Mouse (Mus musculus) v-Abl transformed pro-B cells (cell line): ENCODE results near the gene Dbil5.
"Not testable (repeated sequence)": the region's sequence is repeated elsewhere in the genome, so short reads cannot be mapped to it uniquely, and the experiment has no call there.

Source experiments
- in situ Hi-C, 2 experiments: fragments of 400-800 bp; cut with MboI; formaldehyde crosslinking; loops; one replicate each; pipeline ENCODE4 v1.15.1; 2025; ENCODE audit not compliant: unreplicated experiment in 2 of 2

Gene Dbil5

DNA sequence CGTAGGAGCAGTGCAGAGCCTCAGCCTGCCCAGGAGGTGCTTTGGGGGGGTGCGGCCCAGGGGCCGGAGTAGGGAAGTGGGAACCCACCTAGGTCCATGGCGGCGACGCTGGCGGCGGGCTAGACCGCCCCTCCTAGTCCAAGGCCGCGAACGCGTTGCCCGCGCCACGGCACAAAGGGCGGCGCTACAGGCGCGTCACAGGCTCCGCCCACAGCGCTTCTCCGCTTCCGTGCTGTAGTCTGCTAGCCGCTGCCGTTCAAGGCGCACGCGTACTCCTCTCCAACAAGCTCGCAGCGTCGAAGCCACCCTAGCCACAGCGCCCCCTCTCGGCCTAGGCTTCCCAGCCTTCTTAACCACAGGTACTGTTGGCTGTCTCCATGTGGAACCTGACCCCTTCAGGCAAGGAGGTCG is at the start of gene Dbil5, which contains the start of gene Gemin4:
TSS of gene Dbil5 (plus strand) at position 219 of the 411 bp plus-strand sequence.
TSS of gene Gemin4 (minus strand) at position 275 of the 411 bp plus-strand sequence.
- in situ Hi-C loops: no loop called here

DNA sequence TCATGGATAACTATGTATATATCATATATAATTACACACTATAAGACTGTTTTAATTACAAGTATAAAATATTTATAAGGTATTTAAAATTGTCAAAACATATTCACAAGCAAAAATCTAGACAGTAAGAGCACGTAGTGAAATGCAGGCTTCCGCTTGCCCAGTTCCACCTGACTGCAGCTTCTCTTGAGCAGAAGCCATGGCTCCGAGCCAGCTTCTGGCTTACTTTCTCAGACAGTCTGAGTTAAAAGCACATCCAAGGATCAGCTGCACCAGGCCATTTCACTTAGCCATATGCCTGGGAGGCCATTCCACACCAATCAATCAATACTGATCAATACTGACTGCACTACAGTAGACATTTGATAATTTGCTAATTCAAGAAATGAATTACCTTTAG is 48.4 kb upstream of the Dbil5 start:
- in situ Hi-C loops: loop anchor here (5.0 kb wide), 2 partner anchors 257 to 457 kb away; no protein-coding TSS in a partner anchor

DNA sequence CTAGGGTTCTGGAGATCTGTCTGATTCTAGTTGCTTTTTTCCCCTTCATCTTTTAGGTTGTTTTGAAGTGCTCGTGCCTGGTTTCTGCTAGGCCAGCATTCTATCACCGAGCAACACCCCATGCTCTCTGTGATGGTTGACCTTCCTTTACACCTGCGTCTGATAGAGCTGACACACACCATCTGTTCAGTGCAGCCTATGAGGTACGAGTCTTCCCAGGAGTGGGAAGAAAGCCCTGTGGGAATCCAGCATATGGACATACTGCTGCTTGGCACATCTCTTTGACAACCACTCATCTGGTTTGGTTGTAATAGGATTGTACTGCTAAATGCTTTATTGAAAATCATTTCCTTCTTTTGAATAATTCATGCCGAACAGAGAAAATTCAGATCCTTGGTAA is 47.2 kb upstream of the Dbil5 start:
- in situ Hi-C loops: loop anchor here (5.0 to 10.0 kb wide), 5 partner anchors 83 to 403 kb away; partner anchors contain the start of gene Timm22 (in 1 of the 2)

DNA sequence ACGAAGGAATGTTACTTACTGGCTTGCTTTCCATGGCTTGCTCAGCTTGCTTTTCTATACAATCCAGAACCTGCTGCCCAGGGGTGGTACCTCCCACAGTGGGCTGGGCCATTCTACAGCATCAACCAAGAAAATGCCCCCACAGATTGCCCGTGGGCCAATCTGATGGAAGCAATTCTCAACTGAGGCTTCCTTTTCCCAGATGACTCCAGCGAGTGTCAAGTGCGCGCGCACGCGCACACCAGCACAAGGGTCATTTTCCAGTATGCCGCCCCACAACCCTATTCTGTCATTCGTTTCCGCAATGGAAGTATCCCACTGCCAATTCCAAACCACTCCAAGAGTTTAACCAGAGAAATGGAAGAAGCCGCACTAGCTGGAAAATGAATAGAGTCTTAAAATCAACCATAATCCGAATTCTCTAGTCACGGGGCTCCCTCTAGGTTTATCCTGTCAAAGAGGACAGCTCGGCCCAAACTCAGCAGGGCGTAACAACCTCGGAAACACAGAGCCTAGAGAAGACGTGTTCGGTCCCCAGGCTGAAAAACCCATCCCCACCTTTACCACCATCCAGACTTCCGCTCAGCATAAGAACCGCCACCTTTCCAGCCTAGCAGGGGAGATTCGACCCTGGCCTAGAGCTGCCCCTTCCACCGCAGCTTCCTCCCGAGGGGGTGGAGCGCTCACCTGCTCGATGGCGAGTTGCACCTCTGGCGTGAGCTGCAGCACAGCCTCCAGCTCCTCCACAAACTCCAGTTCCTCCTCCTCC is 38.5 kb upstream of the Dbil5 start:
- in situ Hi-C loops: loop anchor here in 1 of 2 experiments (10.0 kb wide), 1 partner anchor 226 kb away; the partner anchor contains the start of gene Timm22

DNA sequence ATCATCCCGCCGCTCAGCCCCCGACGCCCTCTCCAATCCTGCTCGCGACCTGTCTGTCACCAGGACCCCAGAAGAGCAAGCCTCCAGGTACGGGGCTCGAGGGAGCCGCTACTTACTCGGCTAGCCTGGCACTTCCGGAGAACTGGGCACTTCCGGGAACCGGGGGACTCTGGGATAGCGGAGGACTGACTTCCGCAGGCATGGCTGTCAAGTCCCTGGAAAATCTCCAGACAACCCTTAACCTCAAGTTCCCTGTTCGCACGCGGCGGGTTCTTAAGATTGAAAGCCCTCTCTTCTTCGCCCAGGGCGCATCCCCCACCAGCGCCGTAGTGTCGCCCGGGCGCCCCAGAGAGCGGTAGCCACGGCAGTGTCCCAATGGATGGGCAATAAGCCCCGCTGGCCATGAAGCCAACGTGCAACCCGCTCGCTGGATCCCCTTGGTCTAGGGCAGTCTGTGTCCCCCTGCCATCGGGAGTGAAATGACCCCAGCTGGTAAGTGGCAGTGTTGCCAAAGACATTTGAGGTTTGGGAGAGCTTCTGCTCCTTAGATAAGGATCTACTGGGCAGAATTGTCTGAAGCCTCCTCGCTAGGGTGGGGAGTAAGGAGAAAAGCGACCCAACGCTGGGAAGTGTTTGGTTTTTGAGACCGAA is 37.8 kb upstream of the Dbil5 start, which contains the start of the genes Vps53 and Fam57a:
TSS of gene Vps53 (minus strand) at position 153 of the 651 bp plus-strand sequence.
TSS of gene Fam57a (plus strand) at position 177 of the 651 bp plus-strand sequence.
- in situ Hi-C loops: loop anchor here in 1 of 2 experiments (10.0 kb wide), 1 partner anchor 225 kb away; the partner anchor contains the start of gene Timm22

DNA sequence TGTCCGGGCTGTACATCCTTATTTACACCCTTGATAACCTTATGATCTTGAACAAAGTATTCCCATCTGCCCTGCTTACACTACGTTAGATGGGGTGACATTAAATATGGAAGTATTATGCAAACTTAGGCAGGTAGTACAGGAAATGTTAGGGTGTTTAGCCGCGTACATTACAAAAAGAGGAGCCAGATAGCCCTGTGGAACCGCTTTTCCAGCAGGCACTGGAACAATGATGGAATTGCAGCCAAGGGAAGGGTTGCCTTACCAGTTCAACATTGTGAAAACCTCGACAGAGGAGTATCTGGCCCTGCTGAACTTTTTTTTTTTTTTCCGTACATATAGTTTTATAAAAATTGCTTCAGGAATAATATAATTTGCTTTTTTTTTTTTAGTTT is 37.3 kb upstream of the Dbil5 start:
- in situ Hi-C loops: no loop called here

DNA sequence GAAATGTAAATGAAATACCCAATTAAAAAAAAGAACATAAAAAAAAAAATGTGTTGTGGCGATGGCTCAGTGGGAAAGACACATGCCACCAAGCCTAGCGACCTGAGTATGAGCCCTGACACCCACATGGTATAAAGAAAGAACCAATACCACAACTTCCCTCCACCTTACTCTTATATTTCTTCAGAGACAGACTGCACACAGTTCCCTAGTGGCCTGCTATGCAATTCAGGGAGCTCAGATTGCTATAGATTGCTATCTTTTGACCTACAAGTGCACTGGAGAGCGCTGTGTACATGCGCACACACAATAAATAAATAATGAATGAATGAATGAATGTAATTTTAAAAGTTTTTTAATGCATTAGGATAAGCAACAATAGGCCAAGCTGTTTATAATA is 33.7 kb upstream of the Dbil5 start:
- in situ Hi-C loops: no loop called here

DNA sequence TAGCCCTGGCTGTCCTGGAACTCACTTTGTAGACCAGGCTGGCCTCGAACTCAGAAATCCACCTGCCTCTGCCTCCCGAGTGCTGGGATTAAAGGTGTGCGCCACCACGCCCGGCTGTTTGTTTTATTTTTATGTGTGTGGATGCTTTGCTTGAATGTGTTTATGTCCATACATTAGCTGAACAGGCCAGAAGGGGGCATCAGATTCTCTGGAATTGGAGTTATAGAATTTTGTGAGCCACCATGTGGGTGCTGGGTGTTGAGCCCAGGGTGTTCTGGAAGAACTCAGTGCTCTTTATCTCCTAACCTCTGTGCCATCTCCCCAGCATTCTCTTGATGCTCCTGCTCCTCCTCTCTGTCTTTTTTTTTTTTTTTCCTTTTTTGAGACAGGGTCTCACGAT is 30.5 kb upstream of the Dbil5 start:
- in situ Hi-C loops: loop anchor here in 1 of 2 experiments (5.0 kb wide), 1 partner anchor 220 kb away; the partner anchor contains the start of gene Timm22

DNA sequence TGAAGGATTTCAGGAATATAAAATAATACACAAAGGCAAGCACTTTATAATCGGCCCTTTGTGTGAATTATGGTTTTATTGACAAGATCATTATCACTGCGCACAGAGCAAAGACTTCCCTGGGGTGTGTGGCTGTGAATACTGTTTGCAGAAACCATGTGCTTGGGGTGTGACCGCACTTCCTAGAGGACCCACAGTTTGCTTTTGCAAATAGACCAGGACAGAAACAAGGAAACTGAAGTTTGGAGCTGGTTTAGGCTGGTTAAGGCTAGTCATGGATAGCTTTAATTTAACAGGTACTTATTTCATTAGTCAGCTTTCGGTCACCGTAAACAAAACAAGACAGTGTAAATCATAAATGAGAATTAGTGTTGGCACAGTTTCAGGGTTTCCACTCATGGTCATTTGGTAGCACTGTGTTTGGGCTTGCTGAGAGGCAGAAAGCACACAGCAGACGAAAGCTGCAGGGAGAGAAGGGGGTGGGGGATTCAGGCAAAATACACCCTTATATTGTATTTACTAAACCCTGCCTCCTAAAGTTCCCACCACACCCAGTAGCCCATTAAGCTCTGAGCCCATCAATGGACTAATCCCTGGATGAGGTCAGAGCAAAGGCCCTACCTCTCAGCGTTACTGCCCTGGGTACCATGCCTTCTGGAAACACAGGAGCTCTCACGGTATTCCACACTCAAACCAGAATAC is 21.0 kb upstream of the Dbil5 start:
- in situ Hi-C loops: no loop called here

DNA sequence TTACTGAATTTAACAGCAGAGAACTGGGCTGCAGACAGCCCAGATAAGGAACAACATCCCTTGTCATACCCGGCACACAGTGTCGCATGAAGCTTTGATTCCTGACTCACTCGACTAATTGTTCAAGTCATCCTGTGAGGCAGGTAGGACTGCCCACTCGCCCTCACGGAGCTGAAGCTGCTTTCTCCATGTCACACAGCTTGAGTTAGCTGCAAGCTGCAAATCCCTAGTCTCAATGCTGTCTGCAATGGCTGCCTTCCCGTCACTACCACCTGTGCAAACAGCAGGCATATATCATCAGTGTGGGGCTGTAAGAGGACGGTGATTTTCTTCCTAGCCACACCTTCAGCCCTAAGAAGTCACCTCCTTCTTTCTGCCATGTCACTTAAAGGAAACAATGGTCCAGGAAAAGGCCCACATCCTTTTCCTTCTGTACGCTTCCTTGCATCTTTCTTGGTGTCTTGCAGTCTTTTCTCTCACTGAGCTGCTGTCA is 20.4 kb upstream of the Dbil5 start:
- in situ Hi-C loops: no loop called here

DNA sequence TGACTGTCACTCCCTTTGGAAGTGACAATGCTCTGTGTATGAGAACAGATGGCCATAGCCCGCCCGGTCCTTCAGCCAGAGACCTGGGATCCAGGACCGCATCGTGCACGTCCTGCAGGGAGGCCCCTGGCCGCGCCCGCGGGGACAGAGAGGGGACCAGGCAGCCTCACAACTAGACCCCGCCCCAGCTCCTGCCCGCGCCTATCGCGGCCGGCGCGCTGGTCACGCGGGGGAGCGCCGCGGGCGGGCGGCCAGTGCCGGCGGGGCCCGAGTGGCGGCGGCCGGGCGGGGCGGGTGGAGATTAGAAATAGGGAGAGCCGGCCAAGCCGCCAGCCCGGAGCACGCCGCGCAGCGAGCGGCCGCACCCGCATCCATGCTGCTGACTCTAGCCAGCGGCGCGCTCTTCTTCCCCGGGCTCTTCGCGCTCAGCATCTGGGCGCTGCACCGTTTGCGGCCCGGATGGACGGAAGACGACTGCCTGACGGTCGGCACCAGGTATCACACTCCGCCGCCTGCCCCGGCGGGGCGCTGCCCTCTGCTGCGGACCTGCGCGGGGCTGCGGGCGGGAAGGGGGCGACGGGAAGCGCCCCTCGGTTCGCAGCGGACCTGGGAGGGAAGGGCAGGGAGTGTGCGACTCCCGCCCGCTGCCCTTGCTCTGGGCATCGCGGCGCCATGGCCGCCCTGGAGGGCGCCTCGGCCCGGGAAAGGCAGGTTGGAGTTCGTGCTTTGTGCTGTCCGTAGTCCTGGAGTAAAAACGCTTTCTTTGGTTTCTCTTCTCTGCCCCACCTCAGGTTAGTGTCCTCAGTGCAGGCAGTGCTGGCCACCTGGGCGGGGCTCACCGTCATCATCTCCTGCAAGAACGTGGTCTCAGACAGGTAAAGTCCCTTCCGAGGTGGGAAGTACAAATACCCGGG is 15.4 kb upstream of the Dbil5 start:
- in situ Hi-C loops: no loop called here

DNA sequence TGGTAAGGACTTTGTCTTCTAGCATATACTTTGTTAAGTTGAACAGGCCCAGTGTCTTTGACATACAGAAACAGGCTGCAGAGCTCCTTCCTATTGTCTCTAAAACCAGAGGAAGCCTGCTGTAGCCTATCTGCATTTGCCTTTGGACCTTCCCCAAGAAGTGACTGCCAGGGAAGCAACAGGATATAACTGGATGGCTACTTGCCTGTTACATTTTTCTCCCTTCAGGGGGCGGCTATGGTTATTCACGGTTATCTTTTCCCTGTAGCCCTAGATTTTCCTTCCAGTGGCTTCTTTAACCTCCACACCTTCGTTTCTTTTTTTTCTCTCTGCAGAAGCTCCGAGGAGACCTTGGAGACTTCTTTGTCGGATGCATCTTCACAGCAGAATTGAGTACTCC is 10.6 kb upstream of the Dbil5 start:
- in situ Hi-C loops: no loop called here

DNA sequence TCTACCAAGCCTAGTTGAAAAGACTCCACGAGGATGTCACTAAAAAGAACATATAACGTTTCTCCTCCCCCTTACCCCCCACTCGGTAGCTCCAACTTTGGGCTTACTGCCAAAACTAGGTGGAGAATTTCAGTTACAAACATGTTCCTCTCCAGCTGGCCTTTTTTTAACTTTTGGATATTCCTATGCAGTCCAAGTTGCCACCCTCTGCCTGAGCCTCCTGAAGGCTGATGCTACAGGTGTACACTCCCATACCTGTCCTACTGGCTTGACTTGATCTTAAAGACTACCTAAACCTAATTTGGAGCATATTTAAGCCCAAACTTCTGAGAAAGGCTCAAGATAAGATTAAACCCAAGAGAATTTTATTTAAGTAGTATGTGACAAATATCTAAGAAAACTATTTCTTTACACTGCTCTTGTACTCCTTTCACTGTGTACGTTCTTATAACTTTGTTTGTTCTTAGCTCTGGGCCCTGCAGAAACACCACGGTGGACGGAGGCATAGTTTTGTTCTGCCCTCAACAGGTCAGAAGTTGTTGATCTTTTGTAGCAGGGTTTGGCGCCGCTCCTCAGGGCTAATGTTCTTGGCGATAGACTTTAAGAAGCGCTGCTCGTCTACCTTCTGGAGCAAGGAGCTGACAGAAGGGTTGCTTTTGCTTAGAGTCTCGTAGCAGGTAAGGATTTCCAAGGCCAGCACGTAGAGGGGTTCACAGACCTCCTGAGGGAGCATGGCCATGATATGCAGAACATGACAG is 7.0 kb upstream of the Dbil5 start:
- in situ Hi-C loops: no loop called here

DNA sequence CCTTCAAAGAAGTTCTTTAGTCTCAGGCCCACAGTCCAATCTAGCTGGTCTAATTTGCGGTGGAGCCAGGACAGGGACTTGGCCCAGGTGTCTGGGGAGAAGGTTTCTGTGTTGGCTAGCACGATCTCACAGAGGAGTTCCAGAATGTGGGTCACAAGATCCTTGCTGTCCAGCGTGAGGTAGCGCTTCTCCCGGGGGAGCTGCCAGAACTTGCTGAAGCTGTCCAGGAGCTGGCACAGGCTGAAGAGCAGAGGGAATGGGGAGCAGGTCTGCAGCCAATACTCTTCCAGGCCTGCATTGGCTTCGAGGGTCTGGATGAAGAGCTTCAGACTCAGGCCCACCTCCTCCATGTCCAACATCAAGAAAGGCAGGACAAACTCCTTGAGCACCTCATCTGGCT is 5.8 kb upstream of the Dbil5 start:
- in situ Hi-C loops: not testable (repeated sequence)

DNA sequence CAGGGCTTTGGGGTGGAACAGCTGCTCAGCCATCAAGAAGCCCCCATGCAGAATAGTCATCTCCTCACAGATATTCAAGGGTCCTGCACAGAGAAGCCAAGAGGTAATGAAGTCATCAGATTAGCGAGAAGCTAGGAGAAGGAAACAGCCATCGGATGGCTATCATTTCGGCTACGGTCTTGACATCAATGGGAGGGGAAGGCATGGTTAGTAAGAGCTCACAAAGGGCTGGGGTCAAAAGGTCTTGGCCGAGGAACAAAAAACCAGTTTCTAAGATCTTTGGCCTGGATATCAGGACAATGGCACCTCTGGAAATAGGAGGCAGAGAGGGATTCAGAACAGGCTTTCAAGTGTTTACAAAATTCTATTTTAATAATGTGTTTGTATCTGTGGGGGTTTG is 3.6 kb upstream of the Dbil5 start:
- in situ Hi-C loops: no loop called here

DNA sequence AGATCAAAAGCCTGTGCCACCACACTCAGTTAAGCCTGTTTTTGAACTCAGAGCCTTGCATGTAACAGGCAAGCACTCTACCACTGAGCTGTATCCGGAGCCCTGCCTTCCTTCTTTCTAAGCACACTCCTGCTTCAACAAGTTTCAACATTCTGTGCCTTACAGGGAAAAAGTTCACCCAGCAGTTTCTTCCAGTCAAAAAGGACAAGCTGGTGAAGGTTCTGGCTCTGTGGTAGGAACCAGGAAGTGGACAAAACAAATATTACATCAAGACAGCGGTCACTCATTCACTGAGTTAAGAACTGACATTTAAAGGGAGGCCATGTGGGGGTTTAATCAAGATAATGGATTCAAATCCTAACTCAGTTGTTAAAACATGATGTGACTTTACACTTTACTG is 2.4 kb upstream of the Dbil5 start:
- in situ Hi-C loops: no loop called here

DNA sequence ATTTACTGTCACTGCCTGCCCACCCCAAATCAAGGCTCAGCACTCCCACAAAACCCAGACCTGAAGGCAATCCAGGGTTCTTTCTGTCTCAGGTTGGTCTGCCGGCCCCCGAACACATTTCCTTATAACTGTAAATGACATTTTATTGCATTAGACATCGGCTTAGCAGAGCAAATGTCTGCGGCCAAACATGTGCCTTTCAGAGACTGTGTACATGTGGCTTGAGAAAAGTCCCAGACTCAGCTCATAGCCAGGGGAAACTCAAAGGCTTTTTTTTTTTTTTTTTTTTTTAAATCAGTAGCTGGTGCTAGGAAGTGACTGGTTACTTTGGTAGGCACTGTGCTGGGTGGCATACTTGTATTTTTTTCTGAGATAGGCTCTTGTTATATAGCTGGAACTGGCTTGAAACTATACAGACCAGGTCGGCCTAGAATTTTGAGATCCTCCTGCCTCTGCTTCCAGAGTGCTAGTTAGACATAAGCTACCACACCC is 1.3 kb upstream of the Dbil5 start:
- in situ Hi-C loops: no loop called here

DNA sequence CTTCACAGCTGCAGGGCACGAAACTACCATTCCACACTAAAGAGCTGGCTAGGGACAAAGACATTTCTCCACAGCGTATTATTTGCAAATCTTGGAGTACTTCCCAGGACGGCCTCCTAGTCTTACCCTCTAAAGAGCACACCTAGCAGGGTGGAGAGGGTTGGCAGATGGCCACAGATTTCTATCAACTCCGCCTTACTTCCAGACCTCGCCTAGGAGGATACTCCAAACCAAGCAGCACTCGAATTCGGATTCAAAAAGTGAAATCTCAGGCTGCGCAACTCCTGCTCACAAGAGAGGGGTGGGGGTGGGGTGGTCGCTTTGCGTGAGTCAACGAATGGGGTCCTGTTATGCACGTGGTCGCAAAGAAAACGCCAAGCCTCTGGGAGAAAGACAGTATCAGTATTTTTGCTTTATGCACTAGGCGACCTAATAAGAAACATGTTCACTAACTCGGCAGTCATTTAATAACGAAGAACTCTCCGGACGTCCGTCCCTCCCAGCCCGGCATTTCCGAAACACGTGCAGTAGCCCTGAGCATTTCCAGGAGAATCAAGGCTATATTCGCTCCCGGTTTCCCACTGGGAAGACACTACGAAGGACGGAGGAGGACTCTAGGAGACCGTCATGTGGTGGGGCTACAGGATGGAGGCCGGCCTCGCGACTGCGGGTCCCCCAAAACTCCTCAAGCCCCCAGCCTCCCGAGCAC is 573 bp upstream of the Dbil5 start:
- in situ Hi-C loops: no loop called here
